Mouse (Mus musculus): ENCODE results near the gene Olfr788.

Olfr788 gene

GRCm38 (mm10) chr10:129470698-129471097 lies at the start of gene Olfr788:
Gene Olfr788 (plus strand): TSS chr10:129470998.
- DNase-seq, result no peak

GRCm38 (mm10) chr10:129427006-129427405 lies 43.8 kb upstream of the Olfr788 start, which contains the start of gene Olfr786:
Gene Olfr786 (plus strand): TSS chr10:129427306.
- no peak for DNase-seq

GRCm38 (mm10) chr10:129461562-129461961 lies 9.2 kb upstream of the Olfr788 start, which contains the start of gene Olfr787:
Gene Olfr787 (plus strand): TSS chr10:129461862.
- DNase-seq, result no peak

- DNase-seq, result no peak
Observed at GRCm38 (mm10) chr10:129473256-129473655, 2.5 kb downstream of the Olfr788 start.

- DNase-seq, result no peak
Observed at GRCm38 (mm10) chr10:129473723-129474122, 2.9 kb downstream of the Olfr788 start.

- no peak for DNase-seq
Observed at GRCm38 (mm10) chr10:129484452-129484851, 13.7 kb downstream of the Olfr788 start, which contains the start of gene Olfr789. Gene Olfr789 (plus strand): TSS chr10:129484752.

GRCm38 (mm10) chr10:129490101-129490500 lies 19.3 kb downstream of the Olfr788 start:
- no peak for DNase-seq

- no peak for DNase-seq
Observed at GRCm38 (mm10) chr10:129498192-129498591, 27.4 kb downstream of the Olfr788 start, which contains the start of gene Olfr790. Gene Olfr790 (plus strand): TSS chr10:129498492.

GRCm38 (mm10) chr10:129521492-129521891 lies 50.7 kb downstream of the Olfr788 start, which contains the start of gene Olfr791:
Gene Olfr791 (plus strand): TSS chr10:129521792.
- DNase-seq, result no peak
